Mouse (Mus musculus): ENCODE results near the gene Txndc8.

GRCm38 (mm10) chr4:57942892-57943291, 66.0 kb downstream of the Txndc8 start:
- TF ChIP-seq CTCF (IDR thresholded peaks at IDR 0.05; ENCODE audit: borderline replicate concordance, control insufficient read depth, extremely low read depth, insufficient read depth, low read length, poor library complexity) (no peak), POLR2A (IDR thresholded peaks at IDR 0.05; ENCODE audit: control insufficient read depth, extremely low read depth, insufficient read depth, low read length, poor library complexity) (no peak)
